Mouse (Mus musculus) left cerebral cortex, adult 9 months (tissue): Measurements from ENCODE around the gene E430018J23Rik.
A peak's percentile ranks its signal among the peaks of the same experiment; 100 is the strongest.
"Not testable (repeated sequence)": the region's sequence is repeated elsewhere in the genome, so short reads cannot be mapped to it uniquely, and the experiment has no call there.

Source experiments
- DNase-seq, 2 experiments: peaks; one replicate each; pipeline ENCODE4 v3.0.0; 2022; ENCODE audit warnings: low spot score in 2 of 2

Gene E430018J23Rik

GRCm38 (mm10) chr7:127393157-127393943 is at the start of gene E430018J23Rik:
Gene E430018J23Rik (minus strand): TSS chr7:127393629.
- peak; percentile 94 to 99 for DNase-seq

GRCm38 (mm10) chr7:127437724-127438123 is 44.3 kb upstream of the E430018J23Rik start:
- no peak for DNase-seq

- no peak for DNase-seq
Measured at GRCm38 (mm10) chr7:127435206-127435605, 41.8 kb upstream of the E430018J23Rik start.

GRCm38 (mm10) chr7:127426354-127426753 is 32.9 kb upstream of the E430018J23Rik start:
- DNase-seq, result no peak

- no peak for DNase-seq
Measured at GRCm38 (mm10) chr7:127425911-127426310, 32.5 kb upstream of the E430018J23Rik start.

GRCm38 (mm10) chr7:127425291-127425690 is 31.9 kb upstream of the E430018J23Rik start:
- DNase-seq, result no peak

- peak in 1 of 2 experiments; percentile 48 for DNase-seq
Measured at GRCm38 (mm10) chr7:127422247-127422646, 28.8 kb upstream of the E430018J23Rik start.

GRCm38 (mm10) chr7:127421388-127422191 is 28.2 kb upstream of the E430018J23Rik start, which contains the start of gene Zfp688:
Gene Zfp688 (minus strand): TSS chr7:127422068.
- peak; percentile 66 to 90 for DNase-seq

- no peak for DNase-seq
Measured at GRCm38 (mm10) chr7:127411418-127411817, 18.0 kb upstream of the E430018J23Rik start.

- peak; percentile 58 to 93 for DNase-seq
Measured at GRCm38 (mm10) chr7:127406002-127406987, 12.9 kb upstream of the E430018J23Rik start, which contains the start of gene Zfp764. Gene Zfp764 (minus strand): TSS chr7:127406822.

- DNase-seq, result not testable (repeated sequence)
Measured at GRCm38 (mm10) chr7:127404101-127404500, 10.7 kb upstream of the E430018J23Rik start.

- DNase-seq, result no peak
Measured at GRCm38 (mm10) chr7:127402980-127403379, 9.6 kb upstream of the E430018J23Rik start.

- DNase-seq, result no peak
Measured at GRCm38 (mm10) chr7:127400355-127400754, 6.9 kb upstream of the E430018J23Rik start.

GRCm38 (mm10) chr7:127393944-127394333 is 510 bp upstream of the E430018J23Rik start:
- no peak for DNase-seq

- no peak for DNase-seq
Measured at GRCm38 (mm10) chr7:127392251-127392824, 1.1 kb downstream of the E430018J23Rik start.

- no peak for DNase-seq
Measured at GRCm38 (mm10) chr7:127391538-127391937, 1.9 kb downstream of the E430018J23Rik start.

- no peak for DNase-seq
Measured at GRCm38 (mm10) chr7:127390306-127390705, 3.1 kb downstream of the E430018J23Rik start.

GRCm38 (mm10) chr7:127388201-127388600 is 5.2 kb downstream of the E430018J23Rik start:
- not testable (repeated sequence) for DNase-seq

- peak; percentile 77 to 95 for DNase-seq
Measured at GRCm38 (mm10) chr7:127386641-127387392, 6.6 kb downstream of the E430018J23Rik start, which contains the start of gene 9130019O22Rik. Gene 9130019O22Rik (minus strand): TSS chr7:127387166.

- DNase-seq, result not testable (repeated sequence)
Measured at GRCm38 (mm10) chr7:127385560-127385959, 7.9 kb downstream of the E430018J23Rik start.
